13 mouse cellular contexts compared by ENCODE assay signal in the genomic region with DNA sequence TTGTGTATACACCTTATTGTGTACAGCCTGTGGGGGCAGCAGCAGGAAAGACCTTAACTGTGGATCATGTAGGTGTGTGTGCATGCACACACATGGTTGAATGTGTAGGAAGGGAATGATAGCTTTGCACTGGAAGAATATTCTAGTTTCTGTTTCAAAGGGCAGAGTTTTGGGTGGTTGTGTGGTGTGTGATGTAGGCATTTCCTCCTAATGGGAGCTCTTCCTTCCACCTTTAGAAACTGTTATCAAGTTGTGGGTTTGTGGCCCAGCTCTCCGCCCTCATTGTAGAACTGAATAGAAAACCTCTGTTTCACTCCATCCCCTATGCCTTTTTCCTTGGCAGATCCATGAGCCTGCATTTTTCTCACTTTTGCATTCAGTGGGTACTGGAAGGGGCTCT. TPM values are rescaled to one million over a fixed set of nuclear protein-coding genes. Genes with fewer than 3 reads are reported as not detected.
A peak's percentile ranks its signal among the peaks of the same experiment; 100 is the strongest.
DNase-seq lines count a peak whose midpoint lies in the region; ATAC-seq and TF ChIP-seq lines count a peak whose summit lies in the region.
"Had no signal": no experiment of that assay in that cellular context is flagged by ENCODE, and none has a peak within 500 bp of the region (broad histone marks: within the 10 kb centered on the region; RNA-seq: fewer than 3 reads in every experiment).

No protein-coding gene starts in this region.

- peaks cover 42% of the 10 kb centered on the region for H3K4me1 ChIP-seq in heart, postnatal 0 days (ENCODE audit: control insufficient read depth, insufficient read depth)
- H3K4me1 ChIP-seq in lung, postnatal 0 days (ENCODE audit: insufficient read depth, low read depth, low read length), result peaks cover 32% of the 10 kb centered on the region
- H3K4me1 ChIP-seq in hindbrain, embryonic 11.5 days (replicated peaks; ENCODE audit: control insufficient read depth, insufficient read depth, low read length), result no peaks in the 10 kb centered on the region
- peaks cover 22% of the 10 kb centered on the region for H3K4me1 ChIP-seq in hindbrain, embryonic 12.5 days

- H3K36me3 ChIP-seq in heart, postnatal 0 days (replicated peaks; ENCODE audit: control insufficient read depth, insufficient read depth, low read length), result peaks cover 30% of the 10 kb centered on the region
- peaks cover 15% of the 10 kb centered on the region for H3K36me3 ChIP-seq in lung, postnatal 0 days (ENCODE audit: insufficient read depth, low read length)
- H3K36me3 ChIP-seq in hindbrain, embryonic 11.5 days (ENCODE audit: control insufficient read depth, insufficient read depth, low read length), result peaks cover 6% of the 10 kb centered on the region; the same call in 1 of the 2 replicates
- peaks cover 60% of the 10 kb centered on the region for H3K36me3 ChIP-seq in hindbrain, embryonic 12.5 days

- WGBS in heart, postnatal 0 days, result 70% methylated on average over 1 of the region's 1 CpGs
- WGBS in lung, postnatal 0 days, result 95% methylated on average over 1 of the region's 1 CpGs
- 96% methylated on average over 1 of the region's 1 CpGs for WGBS in hindbrain, embryonic 11.5 days
- 95% methylated on average over 1 of the region's 1 CpGs for WGBS in hindbrain, embryonic 12.5 days

- no peak for TF ChIP-seq EP300 in heart, postnatal 0 days (IDR thresholded peaks at IDR 0.05; ENCODE audit: low read depth)
- no peak for TF ChIP-seq EP300 in lung, postnatal 0 days (IDR thresholded peaks at IDR 0.05)

- no peak overlapping the region for H3K4me3 ChIP-seq in heart, postnatal 0 days (ENCODE audit: low read depth, low read length)
- H3K4me3 ChIP-seq in lung, postnatal 0 days (ENCODE audit: low read depth, low read length), result no peak overlapping the region
- H3K4me3 ChIP-seq in hindbrain, embryonic 11.5 days (ENCODE audit: low read depth, low read length), result no peak overlapping the region
- no peak overlapping the region for H3K4me3 ChIP-seq in hindbrain, embryonic 12.5 days
- H3K4me3 ChIP-seq: embryonic facial prominence, embryonic 12.5 days; kidney, embryonic 15.5 days; liver, embryonic 13.5 days had no signal

- DNase-seq in heart, postnatal 0 days (ENCODE audit: low spot score), result no peak
- no peak for DNase-seq in heart, postnatal 25 days (ENCODE audit: low spot score)
- DNase-seq in lung, postnatal 0 days (ENCODE audit: low spot score), result no peak
- no peak for DNase-seq in lung, postnatal 14 days
- peak; percentile 35 for DNase-seq in T-cell, adult 2 months (ENCODE audit: low spot score)
- DNase-seq in hindbrain, embryonic 11.5 days (ENCODE audit: low spot score), result no peak
- DNase-seq: liver, embryonic 13.5 days; thymus, adult 2 months had no signal

- H3K27ac ChIP-seq in heart, postnatal 0 days (ENCODE audit: low read depth), result peak overlapping the region; percentile 28
- H3K27ac ChIP-seq in lung, postnatal 0 days (ENCODE audit: low read length), result 0 out of 2 replicates have a peak overlapping the region, but pooled peaks have one; percentile 7
- no peak overlapping the region for H3K27ac ChIP-seq in hindbrain, embryonic 11.5 days (ENCODE audit: low read depth, low read length)
- no peak overlapping the region for H3K27ac ChIP-seq in hindbrain, embryonic 12.5 days
- H3K27ac ChIP-seq: embryonic facial prominence, embryonic 12.5 days; macrophage had no signal

- no peaks in the 10 kb centered on the region for H3K27me3 ChIP-seq in heart, postnatal 0 days (ENCODE audit: control insufficient read depth, insufficient read depth, low read length)
- no peaks in the 10 kb centered on the region for H3K27me3 ChIP-seq in lung, postnatal 0 days (replicated peaks; ENCODE audit: insufficient read depth, low read length)
- no peaks in the 10 kb centered on the region for H3K27me3 ChIP-seq in hindbrain, embryonic 11.5 days (ENCODE audit: control insufficient read depth, insufficient read depth, low read length)
- H3K27me3 ChIP-seq in hindbrain, embryonic 12.5 days, result no peaks in the 10 kb centered on the region
- H3K27me3 ChIP-seq: embryonic facial prominence, embryonic 12.5 days; kidney, embryonic 15.5 days; liver, embryonic 13.5 days had no signal

- no peak for ATAC-seq in heart, postnatal 0 days (ENCODE audit: insufficient read depth, low read depth)
- no peak for ATAC-seq in lung, postnatal 0 days
- ATAC-seq in megakaryocyte-erythroid progenitor cell, adult 5-6 weeks (replicated peaks; ENCODE audit: low FRiP score, low TSS enrichment, poor library complexity, severe bottlenecking), result 0 out of 2 replicates have a peak, but pooled peaks have one; percentile 18
- ATAC-seq in hindbrain, embryonic 11.5 days (ENCODE audit: low FRiP score), result no peak
- no peak for ATAC-seq in hindbrain, embryonic 12.5 days (ENCODE audit: low FRiP score)

- no peaks in the 10 kb centered on the region for H3K9me3 ChIP-seq in heart, postnatal 0 days (replicated peaks; ENCODE audit: control insufficient read depth, low read length)
- H3K9me3 ChIP-seq in lung, postnatal 0 days (ENCODE audit: low read length), result no peaks in the 10 kb centered on the region
- no peaks in the 10 kb centered on the region for H3K9me3 ChIP-seq in hindbrain, embryonic 11.5 days (ENCODE audit: control insufficient read depth, low read length)
- no peaks in the 10 kb centered on the region for H3K9me3 ChIP-seq in hindbrain, embryonic 12.5 days (replicated peaks)
- H3K9me3 ChIP-seq: embryonic facial prominence, embryonic 12.5 days; kidney, embryonic 15.5 days; liver, embryonic 13.5 days had no signal

- intact Hi-C loops in heart, postnatal 25 days (cut with DNase I), result no loop called here

- no peak overlapping the region for H3K9ac ChIP-seq in heart, postnatal 0 days (replicated peaks; ENCODE audit: low read depth, low read length)
- no peak overlapping the region for H3K9ac ChIP-seq in lung, postnatal 0 days (replicated peaks; ENCODE audit: low read depth)
- no peak overlapping the region for H3K9ac ChIP-seq in hindbrain, embryonic 11.5 days (ENCODE audit: low read depth, low read length)
- H3K9ac ChIP-seq in hindbrain, embryonic 12.5 days, result no peak overlapping the region
- H3K9ac ChIP-seq: embryonic facial prominence, embryonic 12.5 days; kidney, embryonic 15.5 days; liver, embryonic 13.5 days had no signal

- no peak for TF ChIP-seq CTCF in heart, postnatal 0 days (IDR thresholded peaks at IDR 0.05; ENCODE audit: low read depth)
- no peak for TF ChIP-seq CTCF in lung, postnatal 0 days (IDR thresholded peaks at IDR 0.05)

- H3K4me2 ChIP-seq in heart, postnatal 0 days (ENCODE audit: low read depth, low read length), result no peak overlapping the region
- H3K4me2 ChIP-seq in lung, postnatal 0 days (replicated peaks; ENCODE audit: low read depth, low read length), result no peak overlapping the region
- no peak overlapping the region for H3K4me2 ChIP-seq in hindbrain, embryonic 11.5 days (replicated peaks; ENCODE audit: low read depth, low read length)
- H3K4me2 ChIP-seq in hindbrain, embryonic 12.5 days (replicated peaks), result no peak overlapping the region
- H3K4me2 ChIP-seq: embryonic facial prominence, embryonic 12.5 days; kidney, embryonic 15.5 days; liver, embryonic 13.5 days had no signal

RNA-seq across cellular contexts. Expression of a gene that starts 14.4 kb away (rescaled TPM):
- 43.9 and 53.4 TPM in 2 replicates for total RNA-seq in heart, postnatal 0 days (2014; rRNA removed; ENCODE audit: low replicate concordance)
- 18.3 and 21.6 TPM in 2 replicates for polyA plus RNA-seq in heart, postnatal 0 days (2015; fragmentation: Nextera tagmentation; extraction: Ambion mirVana)
- total RNA-seq in heart, postnatal 25 days (2021), result 10 to 100 TPM; 59.7 to 63.1 TPM
- polyA plus RNA-seq in lung, postnatal 0 days (2015; fragmentation: Nextera tagmentation; extraction: Ambion mirVana), result 34.8 and 36.4 TPM in 2 replicates
- total RNA-seq in megakaryocyte-erythroid progenitor cell, adult 5-6 weeks (2014; fragmentation: Nextera tagmentation), result 18.8 and 20.7 TPM in 2 replicates
- 14.7 and 19.3 TPM in 2 replicates for total RNA-seq in megakaryocyte-erythroid progenitor cell, adult 5-6 weeks (2017)
- polyA plus RNA-seq in hindbrain, embryonic 11.5 days (2014; fragmentation: Nextera tagmentation; extraction: Ambion mirVana), result 67.8 and 73.3 TPM in 2 replicates
- polyA plus RNA-seq in hindbrain, embryonic 12.5 days (2016; fragmentation: Nextera tagmentation; extraction: Ambion mirVana), result 119 and 122 TPM in 2 replicates

Comparison
In these comparisons a context has a peak if more than half of its experiments do, and no peak if none do; other contexts are left out.
1. H3K27ac ChIP-seq: peak in heart, postnatal 0 days (single experiment) and lung, postnatal 0 days (single experiment); none in hindbrain, embryonic 11.5 days (single experiment) and hindbrain, embryonic 12.5 days (single experiment).